In the genomic region with DNA sequence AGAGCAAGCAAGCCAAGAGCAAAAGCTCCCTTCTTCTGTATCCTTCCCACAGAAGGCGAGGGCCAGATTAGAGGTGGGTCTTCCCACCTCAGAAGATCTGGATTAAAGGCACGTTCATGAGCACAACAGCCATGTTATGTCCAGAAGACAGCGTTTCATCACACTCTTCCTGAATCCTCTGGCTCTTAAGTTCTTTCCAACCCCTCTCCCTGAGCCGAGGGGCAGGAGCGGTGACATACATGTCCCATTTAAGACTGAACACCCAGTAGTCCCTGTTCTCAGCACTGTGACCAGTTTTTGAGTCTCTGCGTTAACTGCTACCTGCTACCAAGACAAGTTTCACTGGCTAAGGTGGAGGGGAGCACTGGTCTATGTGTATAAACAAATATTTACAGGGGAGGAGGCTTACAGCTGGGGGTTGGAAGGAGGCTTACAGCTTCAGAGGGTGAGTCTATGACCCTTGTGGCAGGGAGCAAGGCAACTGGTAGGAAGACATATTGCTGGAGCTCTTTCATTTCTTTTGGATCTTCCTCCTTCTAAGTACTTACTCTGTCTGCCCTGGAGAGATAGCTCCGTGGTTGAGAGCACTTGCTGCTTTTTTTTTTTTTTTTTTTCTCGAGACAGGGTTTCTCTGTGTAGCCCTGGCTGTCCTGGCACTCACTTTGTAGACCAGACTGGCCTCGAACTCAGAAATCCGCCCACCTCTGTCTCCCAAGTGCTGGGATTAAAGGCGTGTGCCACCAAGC, we compare ENCODE assay signal across 8 mouse cellular contexts. TPM values are rescaled to one million over a fixed set of nuclear protein-coding genes. Genes with fewer than 3 reads are reported as not detected.
DNase-seq lines count a peak whose midpoint lies in the region; ATAC-seq and TF ChIP-seq lines count a peak whose summit lies in the region.

Atp13a3 (minus strand) TSS at position 51 of the 746 bp plus-strand sequence.

- H3K4me2 ChIP-seq in lung, embryonic 14.5 days: no peak within 1 kb of the TSS

- no peaks in the 10 kb centered on the region for H3K4me1 ChIP-seq in lung, embryonic 14.5 days (ENCODE audit: insufficient read depth)
- no peaks in the 10 kb centered on the region for H3K4me1 ChIP-seq in bone marrow macrophage, adult 2 months (ENCODE audit: control insufficient read depth, insufficient read depth, low read length)
- no peaks in the 10 kb centered on the region for H3K4me1 ChIP-seq in limb, embryonic 10.5 days

- no peak for TF ChIP-seq POLR2A in bone marrow macrophage, adult 2 months (IDR thresholded peaks at IDR 0.05; ENCODE audit: borderline replicate concordance, low read depth, low read length)

- no peaks in the 10 kb centered on the region for H3K36me3 ChIP-seq in lung, embryonic 14.5 days (ENCODE audit: insufficient read depth)
- H3K36me3 ChIP-seq in limb, embryonic 10.5 days: no peaks in the 10 kb centered on the region

- no peaks in the 10 kb centered on the region for H3K9me3 ChIP-seq in lung, embryonic 14.5 days (ENCODE audit: low read depth, low read length)
- H3K9me3 ChIP-seq in limb, embryonic 10.5 days (replicated peaks): no peaks in the 10 kb centered on the region

- WGBS in lung, embryonic 14.5 days: 62% methylated on average over 11 of the region's 11 CpGs
- 74% methylated on average over 11 of the region's 11 CpGs for WGBS in limb, embryonic 10.5 days

- TF ChIP-seq CTCF in lung, embryonic 14.5 days (IDR thresholded peaks at IDR 0.05; ENCODE audit: low read depth): no peak
- TF ChIP-seq CTCF in bone marrow macrophage, adult 2 months (IDR thresholded peaks at IDR 0.05; ENCODE audit: low read depth, low read length): no peak

- no peak for ATAC-seq in lung, embryonic 14.5 days (ENCODE audit: insufficient read depth)

- no peak within 1 kb of the TSS for H3K27ac ChIP-seq in lung, embryonic 14.5 days (ENCODE audit: low read depth)
- H3K27ac ChIP-seq in bone marrow macrophage, adult 2 months (ENCODE audit: insufficient read depth, low read depth, low read length): no peak within 1 kb of the TSS
- H3K27ac ChIP-seq in limb, embryonic 10.5 days: no peak within 1 kb of the TSS

- DNase-seq in lung, embryonic 14.5 days: no peak
- no peak for DNase-seq in lung, adult 18-20 months
- no peak for DNase-seq in gonadal fat pad, adult 2 months (ENCODE audit: low read depth)
- DNase-seq in limb, embryonic 10.5 days (ENCODE audit: low spot score): no peak
- DNase-seq in natural killer cell, adult 2 months (ENCODE audit: low spot score in 2 of 2): no peak
- DNase-seq in cerebellum, adult 9-10 months: no peak
- no peak for DNase-seq in retina, postnatal 1 day

- H3K9ac ChIP-seq in lung, embryonic 14.5 days: no peak within 1 kb of the TSS

- H3K4me3 ChIP-seq in lung, embryonic 14.5 days (ENCODE audit: low read depth, low read length): no peak within 1 kb of the TSS
- no peak within 1 kb of the TSS for H3K4me3 ChIP-seq in bone marrow macrophage, adult 2 months (ENCODE audit: insufficient read depth, low read length)
- H3K4me3 ChIP-seq in limb, embryonic 10.5 days: no peak within 1 kb of the TSS

- H3K27me3 ChIP-seq in lung, embryonic 14.5 days (ENCODE audit: insufficient read depth, low read length): no peaks in the 10 kb centered on the region
- no peaks in the 10 kb centered on the region for H3K27me3 ChIP-seq in limb, embryonic 10.5 days (ENCODE audit: low read depth, poor library complexity, severe bottlenecking)

RNA-seq across cellular contexts. Expression of gene Atp13a3, which starts in this region (rescaled TPM):
- 17.4 and 19.9 TPM in 2 replicates for polyA plus RNA-seq in lung, embryonic 14.5 days (2014; fragmentation: Nextera tagmentation; extraction: Ambion mirVana)
- polyA plus RNA-seq in bone marrow macrophage, adult 2 months (2012; ENCODE audit: insufficient read depth, insufficient read length, missing spikeins): 39.1 and 46.6 TPM in 2 replicates
- 22.5 and 23.4 TPM in 2 replicates for polyA plus RNA-seq in gonadal fat pad, adult 2 months (2012; rRNA removed)
- 12.6 and 14.0 TPM in 2 replicates for polyA plus RNA-seq in limb, embryonic 10.5 days (2016; fragmentation: Nextera tagmentation; extraction: Ambion mirVana)
